Mouse (Mus musculus) megakaryocyte, embryonic 14.5 days (primary cell): ENCODE data around the gene Supt20. TPM values are rescaled to one million over a fixed set of nuclear protein-coding genes. Genes with fewer than 3 reads are reported as not detected.

Source experiments
- H3K27me3 ChIP-seq: replicated peaks from 2 replicates; pipeline ENCODE3; 2012; ENCODE audit warnings: inconsistent platforms
- H3K36me3 ChIP-seq: replicated peaks from 2 replicates; pipeline ENCODE3; 2012; ENCODE audit warnings: low read length, inconsistent platforms, mixed read lengths
- H3K4me1 ChIP-seq: 2 replicates; pipeline ENCODE4 v1.6.1; 2012; ENCODE audit warnings: inconsistent platforms
- H3K4me3 ChIP-seq: replicated peaks from 2 replicates; pipeline ENCODE3; 2012; ENCODE audit warnings: moderate library complexity, mild to moderate bottlenecking, inconsistent platforms
- H3K9me3 ChIP-seq: 2 replicates; pipeline ENCODE4 v1.6.1; 2012; ENCODE audit warnings: inconsistent platforms
- FLI1 ChIP-seq: IDR thresholded peaks from 2 replicates; pipeline ENCODE4 v1.6.1; 2012; ENCODE audit warnings: low read length, inconsistent platforms, mixed read lengths
- GATA1 ChIP-seq: IDR thresholded peaks from 3 replicates; pipeline ENCODE4 v1.6.1; 2012; ENCODE audit warnings: mixed read lengths, low read length, inconsistent platforms, borderline replicate concordance
- polyA plus RNA-seq: library from polyadenylated mRNA; stranded (reverse); fragments of >175 nt; gene quantifications from 2 replicates; pipeline ENCODE4 v1.2.3, GENCODE M21; 2012; ENCODE audit warnings: low replicate concordance; ENCODE audit not compliant: insufficient read depth

Supt20 gene
- 1.1 TPM in 1 of 2 replicates, not detected in the other for polyA plus RNA-seq

DNA sequence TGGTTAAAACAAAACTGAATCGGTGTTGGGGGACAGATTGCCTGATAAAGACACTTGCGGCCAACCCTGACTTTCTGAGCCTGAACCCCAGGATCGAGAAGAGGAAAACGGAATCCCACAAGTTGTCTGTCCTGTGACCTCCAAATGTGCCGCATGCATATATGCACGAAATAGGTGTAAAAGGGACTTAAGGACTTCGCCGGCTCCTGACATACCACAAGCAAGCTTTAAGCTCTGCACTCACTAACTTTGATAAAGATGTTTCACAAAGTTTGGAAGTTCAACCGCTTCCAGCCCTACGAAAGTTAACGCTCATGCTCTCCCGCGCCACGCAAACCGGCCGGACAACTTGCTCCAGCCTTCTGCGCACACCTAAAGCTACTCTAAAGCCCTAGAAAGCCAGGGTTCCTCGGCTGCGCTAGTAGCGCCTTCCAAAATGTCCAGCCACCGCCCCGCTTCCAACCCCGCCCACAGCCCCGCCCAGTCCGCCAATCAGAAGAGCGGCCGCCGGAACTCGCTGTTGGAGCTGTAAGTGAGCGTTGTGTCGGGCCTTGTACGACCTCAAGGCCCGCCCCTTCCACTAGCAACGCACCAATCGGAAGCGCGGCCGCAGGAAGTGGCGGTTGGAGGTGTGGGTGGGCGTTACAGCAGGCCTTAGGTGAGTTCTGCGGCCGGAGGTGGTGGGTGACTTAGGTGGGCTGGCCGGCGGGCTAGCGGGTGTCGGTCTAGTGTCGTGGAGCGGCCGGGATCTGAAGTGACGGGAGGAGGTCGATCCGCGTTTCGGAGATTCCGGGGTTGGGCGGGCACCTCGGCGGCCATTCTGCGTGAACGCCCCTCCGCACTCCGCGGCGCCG is at the start of gene Supt20:
Supt20 (plus strand) TSS at position 606 of the 854 bp plus-strand sequence.
- H3K4me3 ChIP-seq = peak within 1 kb of the TSS; percentile 95
- no peaks in the 10 kb centered on the region for H3K27me3 ChIP-seq
- H3K36me3 ChIP-seq = peaks cover 28% of the 10 kb centered on the region
- H3K9me3 ChIP-seq = no peaks in the 10 kb centered on the region
- peaks cover 26% of the 10 kb centered on the region for H3K4me1 ChIP-seq
- TF ChIP-seq FLI1 = no peak
- no peak for TF ChIP-seq GATA1

DNA sequence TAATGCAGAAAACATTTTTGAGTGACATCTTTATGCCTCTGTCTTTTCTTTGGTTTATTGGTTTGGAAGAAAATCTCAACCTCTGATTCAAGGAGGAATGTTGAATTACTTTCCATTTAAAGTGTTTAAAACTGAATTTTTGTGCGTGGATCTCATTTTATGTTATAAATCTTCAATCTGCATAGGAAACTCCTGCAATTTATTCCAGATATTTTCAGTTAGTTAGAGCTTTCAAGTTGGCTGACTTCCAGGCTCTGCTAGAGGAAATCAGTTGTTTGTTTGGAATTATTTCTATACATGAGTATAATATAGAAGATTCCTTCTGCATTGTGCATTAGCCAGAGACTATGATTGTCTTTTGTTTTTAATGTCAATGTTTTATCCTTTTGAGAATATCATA is 49.8 kb upstream of the Supt20 start:
- Histone ChIP-seq H3K9me3 (no peaks in the 10 kb centered on the region), H3K27me3 (no peaks in the 10 kb centered on the region), H3K36me3 (no peaks in the 10 kb centered on the region), H3K4me3 (no peak overlapping the region), H3K4me1 (no peaks in the 10 kb centered on the region)
- TF ChIP-seq GATA1 = no peak
- no peak for TF ChIP-seq FLI1

DNA sequence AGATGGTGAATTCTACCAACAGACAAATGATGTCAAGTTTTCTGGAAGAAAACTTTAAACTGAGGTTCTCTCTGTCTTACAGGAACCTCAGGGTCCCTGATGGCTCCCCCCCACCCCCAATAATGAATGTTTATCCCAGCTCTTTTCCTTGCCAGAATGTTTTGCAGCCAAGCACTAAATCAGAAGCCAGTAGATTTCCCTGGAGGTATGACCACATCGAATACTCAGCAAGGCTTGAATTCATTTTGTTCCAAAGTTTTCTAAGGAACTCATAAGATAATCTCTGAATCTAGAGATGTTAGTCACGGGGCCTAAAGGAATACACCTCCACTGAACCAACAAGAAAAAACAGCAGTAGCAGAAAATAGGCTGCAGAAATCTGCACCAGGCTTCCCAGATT is 45.0 kb upstream of the Supt20 start:
- H3K36me3 ChIP-seq = no peaks in the 10 kb centered on the region
- peaks cover 2% of the 10 kb centered on the region for H3K27me3 ChIP-seq
- no peak for TF ChIP-seq GATA1
- no peak for TF ChIP-seq FLI1
- peaks cover 6% of the 10 kb centered on the region; the same call in 1 of the 2 replicates for H3K9me3 ChIP-seq
- H3K4me3 ChIP-seq = no peak overlapping the region
- no peaks in the 10 kb centered on the region for H3K4me1 ChIP-seq

DNA sequence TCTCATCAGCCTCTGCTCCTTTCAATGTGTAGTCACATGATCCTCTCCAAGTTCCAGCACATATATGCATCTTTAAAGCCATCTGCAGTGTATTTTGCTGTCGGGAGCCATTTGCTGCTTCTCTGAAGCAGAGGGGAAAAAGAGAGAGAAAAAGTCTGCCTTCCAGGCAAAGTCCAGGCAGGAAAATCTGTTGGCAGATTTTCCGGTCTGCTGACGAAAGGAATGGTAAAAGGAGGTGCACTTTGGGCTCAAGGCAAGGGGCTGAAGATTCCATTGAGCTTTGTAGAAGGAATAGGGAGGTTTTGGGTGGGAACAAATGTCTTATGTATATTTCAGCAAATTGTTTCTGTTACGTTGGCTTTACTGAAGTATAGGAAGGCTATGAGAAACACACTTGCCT is 41.0 kb upstream of the Supt20 start:
- peaks cover 6% of the 10 kb centered on the region; the same call in 1 of the 2 replicates for H3K9me3 ChIP-seq
- no peak overlapping the region for H3K4me3 ChIP-seq
- H3K27me3 ChIP-seq = peaks cover 2% of the 10 kb centered on the region
- no peak for TF ChIP-seq GATA1
- TF ChIP-seq FLI1 = no peak
- H3K36me3 ChIP-seq = no peaks in the 10 kb centered on the region
- H3K4me1 ChIP-seq = no peaks in the 10 kb centered on the region

DNA sequence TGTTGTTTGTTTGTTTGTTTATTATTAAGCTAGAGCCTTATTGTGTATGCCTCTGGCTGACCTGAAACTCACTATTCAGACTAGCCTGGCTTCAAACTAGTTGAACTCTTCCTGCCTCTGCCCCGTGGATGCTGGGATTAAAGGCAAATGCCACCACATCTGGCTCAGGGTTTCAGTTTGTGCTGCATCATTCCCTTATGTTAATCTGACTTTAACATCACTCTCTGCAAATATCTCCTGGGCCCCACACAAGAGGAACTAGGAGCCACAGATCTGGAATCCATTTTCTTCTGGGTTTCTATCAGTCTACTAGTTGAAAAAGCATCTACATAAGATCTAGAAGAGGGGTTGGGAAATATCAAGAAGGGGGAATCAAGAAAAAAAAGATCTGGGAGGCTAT is 38.4 kb upstream of the Supt20 start:
- TF ChIP-seq GATA1 = no peak
- no peak for TF ChIP-seq FLI1
- Histone ChIP-seq H3K27me3 (no peaks in the 10 kb centered on the region), H3K4me1 (no peaks in the 10 kb centered on the region), H3K4me3 (no peak overlapping the region), H3K36me3 (no peaks in the 10 kb centered on the region), H3K9me3 (peaks cover 7% of the 10 kb centered on the region)

DNA sequence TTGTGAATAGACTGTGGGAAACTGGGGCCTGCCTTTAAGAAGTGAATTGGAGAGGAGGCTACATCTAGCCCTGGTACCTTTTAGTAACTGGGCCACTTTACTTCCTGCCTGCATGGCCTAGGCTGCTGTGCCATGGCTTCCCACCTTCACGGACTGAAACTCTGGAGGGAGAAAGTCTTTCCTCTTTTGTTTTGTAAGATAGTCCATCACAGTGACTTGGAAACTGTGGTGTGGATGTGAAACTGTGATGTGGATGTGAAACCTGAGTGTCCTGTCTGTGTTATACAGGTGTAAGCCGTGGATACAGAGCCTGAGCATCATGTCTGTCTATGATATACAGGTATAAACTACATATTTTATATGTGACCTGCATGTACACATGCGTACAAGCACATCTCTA is 35.5 kb upstream of the Supt20 start:
- Histone ChIP-seq H3K27me3 (no peaks in the 10 kb centered on the region), H3K36me3 (no peaks in the 10 kb centered on the region), H3K4me1 (no peaks in the 10 kb centered on the region), H3K9me3 (peaks cover 4% of the 10 kb centered on the region; the same call in 1 of the 2 replicates), H3K4me3 (no peak overlapping the region)
- TF ChIP-seq FLI1 (no peak), GATA1 (no peak)

DNA sequence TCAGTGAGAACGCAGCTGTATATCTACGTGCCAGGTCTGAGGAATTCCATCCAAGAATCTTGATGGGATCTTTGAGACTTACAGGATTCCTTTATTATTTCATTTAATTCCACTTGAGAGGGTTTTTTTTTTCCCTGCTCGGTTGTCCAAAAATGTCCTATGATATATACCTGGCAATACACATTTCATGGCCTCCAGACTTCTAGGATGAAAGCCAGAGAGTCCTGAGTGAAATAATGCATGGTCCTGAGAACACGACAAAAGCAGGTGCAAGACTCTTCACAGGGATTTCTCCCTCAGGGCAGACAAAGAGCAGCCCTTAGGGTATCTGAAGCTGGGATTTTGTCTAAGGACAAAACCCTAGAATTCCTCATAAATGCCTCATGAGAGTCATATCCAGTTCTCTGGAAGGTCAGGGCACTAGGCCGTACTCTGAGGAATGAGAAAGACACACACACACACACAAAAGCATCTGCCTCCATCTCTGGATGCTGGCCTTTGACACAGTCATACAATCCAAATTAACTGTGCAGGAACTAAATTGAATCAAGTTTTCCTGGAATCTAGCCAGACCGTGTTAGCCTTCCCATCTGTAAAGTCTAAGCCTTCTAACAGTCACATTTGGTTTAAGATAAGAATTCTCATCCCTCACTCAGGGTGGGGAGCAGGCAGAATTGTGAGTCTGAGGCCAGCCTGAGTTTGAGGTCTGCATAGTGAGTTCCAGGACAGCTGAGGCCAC is 34.5 kb upstream of the Supt20 start:
- no peaks in the 10 kb centered on the region for H3K36me3 ChIP-seq
- H3K27me3 ChIP-seq = no peaks in the 10 kb centered on the region
- H3K4me1 ChIP-seq = 0 out of 2 replicates have a peak, but pooled peaks cover 3% of the 10 kb centered on the region
- no peak overlapping the region for H3K4me3 ChIP-seq
- H3K9me3 ChIP-seq = peaks cover 4% of the 10 kb centered on the region; the same call in 1 of the 2 replicates
- no peak for TF ChIP-seq FLI1
- no peak for TF ChIP-seq GATA1

DNA sequence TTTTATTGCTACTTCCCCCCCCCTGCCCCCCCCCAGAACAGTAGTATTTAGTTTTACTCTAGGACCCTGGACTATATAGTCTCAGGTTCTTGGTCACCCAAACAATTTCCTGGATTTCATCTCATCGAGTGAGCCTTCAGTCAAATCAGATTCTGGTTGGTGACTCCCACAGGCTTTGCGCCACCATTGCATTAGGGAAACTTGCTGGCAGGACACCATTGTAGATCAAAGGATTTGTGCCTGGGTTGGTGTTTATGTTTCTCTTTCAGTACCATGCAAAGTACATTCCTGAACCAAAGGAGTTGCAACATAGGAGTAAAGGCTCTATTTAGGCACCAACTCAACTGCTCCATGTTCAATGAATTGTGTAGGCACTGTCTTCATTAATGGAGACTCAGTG is 32.9 kb upstream of the Supt20 start:
- Histone ChIP-seq H3K27me3 (no peaks in the 10 kb centered on the region), H3K4me3 (no peak overlapping the region), H3K4me1 (0 out of 2 replicates have a peak, but pooled peaks cover 3% of the 10 kb centered on the region), H3K9me3 (peaks cover 4% of the 10 kb centered on the region; the same call in 1 of the 2 replicates), H3K36me3 (no peaks in the 10 kb centered on the region)
- TF ChIP-seq GATA1 (no peak), FLI1 (no peak)

DNA sequence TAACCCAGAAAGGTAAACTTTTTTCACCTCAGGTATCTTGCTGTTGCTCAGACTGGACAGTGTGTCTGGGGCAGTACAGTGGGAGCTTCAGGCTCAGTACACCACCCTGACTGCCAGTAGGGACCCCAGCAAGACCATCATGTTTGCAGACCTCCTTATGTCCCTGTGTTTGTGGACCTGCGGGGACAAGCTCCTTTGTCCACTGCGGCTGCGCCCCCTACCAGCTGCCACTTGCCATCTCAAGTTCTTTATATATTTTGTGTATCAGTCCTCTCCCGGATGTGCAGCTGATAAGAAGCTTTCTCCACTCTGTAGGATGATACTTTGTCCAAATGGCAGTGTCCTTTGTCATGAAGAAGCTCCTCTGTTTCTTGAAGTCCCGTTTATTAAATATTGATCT is 30.2 kb upstream of the Supt20 start:
- H3K36me3 ChIP-seq = no peaks in the 10 kb centered on the region
- no peak overlapping the region for H3K4me3 ChIP-seq
- no peaks in the 10 kb centered on the region for H3K27me3 ChIP-seq
- 0 out of 2 replicates have a peak, but pooled peaks cover 3% of the 10 kb centered on the region for H3K4me1 ChIP-seq
- TF ChIP-seq FLI1 = no peak
- peaks cover 4% of the 10 kb centered on the region; the same call in 1 of the 2 replicates for H3K9me3 ChIP-seq

DNA sequence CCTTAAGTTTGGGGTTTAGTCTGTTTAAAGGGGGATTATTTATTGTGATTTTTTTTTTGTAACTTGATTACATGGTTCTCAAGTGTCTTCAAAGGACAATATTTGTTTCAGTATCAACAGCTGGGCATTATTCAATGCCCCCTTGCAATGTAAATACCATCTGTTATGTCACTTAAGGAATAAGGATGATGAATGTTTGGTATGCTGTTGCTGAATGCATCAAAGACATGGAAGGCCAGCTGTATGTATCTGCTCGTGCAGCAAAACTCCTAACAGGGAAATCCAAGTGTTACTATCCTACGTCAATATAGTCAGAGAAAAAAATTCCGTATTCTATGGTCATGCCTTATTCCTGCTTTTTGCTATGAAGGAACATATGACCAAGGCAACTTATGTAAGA is 24.5 kb upstream of the Supt20 start:
- no peaks in the 10 kb centered on the region for H3K27me3 ChIP-seq
- no peak overlapping the region for H3K4me3 ChIP-seq
- H3K9me3 ChIP-seq = no peaks in the 10 kb centered on the region
- no peak for TF ChIP-seq GATA1
- no peak for TF ChIP-seq FLI1
- H3K4me1 ChIP-seq = peaks cover 8% of the 10 kb centered on the region; the same call in 1 of the 2 replicates
- H3K36me3 ChIP-seq = no peaks in the 10 kb centered on the region
